Mouse (Mus musculus) frontal cortex, postnatal 36 days (tissue): ENCODE data around the gene Tgfb1i1.

ENCODE experiments used
- DNase-seq, 2 experiments: peaks; one replicate each; pipeline ENCODE4 v3.0.0; 2022; ENCODE audit warnings: low spot score in 2 of 2

Tgfb1i1 gene

DNA sequence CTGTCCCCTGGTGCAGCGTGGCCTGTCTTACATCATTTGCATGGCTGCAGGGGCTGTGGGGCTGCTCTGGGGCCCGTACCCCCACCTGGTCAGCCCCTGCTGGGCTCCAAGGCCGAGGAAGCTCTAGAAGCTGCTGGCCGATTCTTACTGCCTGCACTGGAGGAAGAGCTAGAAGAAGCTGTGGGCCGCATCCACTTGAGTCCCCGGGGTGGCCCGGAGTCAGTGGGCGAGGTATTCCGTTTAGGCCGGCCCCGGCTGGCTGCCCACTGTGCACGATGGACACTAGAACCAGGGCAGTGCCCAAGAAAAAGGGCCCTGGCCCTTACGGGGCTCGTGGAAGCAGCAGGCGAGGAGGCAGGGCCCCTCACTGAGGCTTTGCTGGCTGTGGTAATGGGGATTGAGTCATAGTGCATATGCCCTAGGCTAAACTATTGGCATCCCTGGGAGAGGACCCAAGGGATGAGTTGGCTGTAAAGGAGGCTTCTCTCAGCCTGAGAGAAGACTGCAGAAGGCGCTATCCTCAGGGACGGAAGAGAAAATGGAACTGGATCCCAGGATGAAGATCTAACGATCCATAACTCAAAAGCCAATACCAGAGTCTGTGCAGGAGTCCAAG is 2.1 kb upstream of the Tgfb1i1 start:
- DNase-seq, result no peak

DNA sequence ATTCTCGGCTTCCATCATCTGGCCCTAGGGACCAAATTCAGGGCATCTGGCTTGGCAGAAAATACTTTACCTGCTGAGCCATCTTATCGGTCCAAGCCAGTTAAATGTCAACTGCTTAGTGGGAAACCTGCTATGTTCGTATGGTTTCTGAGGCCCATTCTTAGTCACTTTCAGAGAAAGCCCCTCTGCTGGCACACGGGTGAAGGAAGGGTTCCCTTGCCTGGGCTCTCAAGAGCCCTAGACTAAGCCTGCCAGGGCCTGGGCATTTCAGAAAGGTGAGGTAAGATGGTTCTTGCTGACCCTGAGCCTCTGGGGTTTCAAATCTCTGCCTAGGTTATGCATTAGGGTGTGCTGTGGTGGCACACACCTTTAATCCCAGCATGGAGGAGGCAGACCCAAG is 1.1 kb upstream of the Tgfb1i1 start:
- DNase-seq, result no peak

DNA sequence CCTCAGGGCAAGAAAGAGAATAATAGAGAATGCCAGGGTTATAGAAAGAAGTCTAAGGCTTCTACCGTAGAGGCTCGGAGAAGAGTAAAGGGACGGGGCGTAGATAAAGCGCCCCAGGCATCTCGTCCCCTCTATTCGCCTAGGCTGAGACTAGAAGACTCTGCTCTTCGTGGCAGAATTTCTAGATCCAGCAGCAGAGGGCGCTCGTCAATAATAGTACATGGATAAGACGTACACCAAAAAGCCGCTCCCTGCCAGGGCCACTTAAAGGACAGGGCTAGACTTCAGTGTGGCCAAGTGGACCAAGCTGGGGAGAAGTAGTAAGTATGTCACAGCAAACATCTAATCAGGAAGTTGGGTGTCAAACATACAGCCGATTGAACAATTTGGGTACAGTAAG is 831 bp downstream of the Tgfb1i1 start:
- DNase-seq, result peak; percentile 83 to 91

DNA sequence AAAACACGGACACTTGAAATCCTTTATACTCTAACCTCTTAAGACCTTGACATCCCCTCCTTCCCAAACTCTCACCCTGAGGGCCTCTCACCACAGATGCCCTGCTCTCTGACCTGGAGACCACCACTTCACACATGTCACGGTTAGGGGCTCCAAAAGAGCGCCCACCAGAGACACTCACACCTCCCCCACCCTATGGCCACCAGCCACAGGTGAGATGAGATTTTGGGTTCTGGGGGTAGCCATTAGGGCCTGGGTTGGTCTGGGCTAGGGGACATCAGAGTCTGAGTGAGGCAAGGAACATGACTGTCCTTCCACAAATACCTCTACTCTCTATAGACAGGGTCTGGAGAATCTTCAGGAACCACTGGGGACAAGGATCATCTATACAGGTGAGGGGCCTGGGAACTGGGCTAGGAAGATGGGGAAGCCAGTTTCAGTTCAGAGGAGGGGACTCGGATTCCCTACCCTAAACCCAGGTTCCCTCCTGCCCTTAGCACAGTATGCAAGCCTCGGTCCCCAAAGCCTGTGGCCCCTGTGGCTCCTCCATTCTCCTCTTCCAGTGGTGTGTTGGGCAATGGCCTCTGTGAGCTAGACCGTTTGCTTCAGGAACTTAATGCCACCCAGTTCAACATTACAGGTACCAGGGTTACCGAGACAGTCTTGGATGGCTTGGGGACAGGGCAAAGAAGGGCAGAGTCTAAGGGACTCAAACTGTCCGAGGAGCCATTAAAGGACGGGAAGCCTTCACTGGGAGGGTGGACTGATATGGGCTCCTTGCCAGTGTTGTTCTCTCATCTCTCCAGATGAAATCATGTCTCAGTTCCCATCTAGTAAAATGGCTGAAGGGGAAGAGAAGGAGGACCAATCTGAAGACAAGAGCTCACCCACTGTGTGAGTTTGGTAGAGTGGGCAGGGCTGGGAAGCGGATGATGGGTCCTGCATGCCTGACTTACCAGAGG is 1.8 kb downstream of the Tgfb1i1 start:
- no peak for DNase-seq

DNA sequence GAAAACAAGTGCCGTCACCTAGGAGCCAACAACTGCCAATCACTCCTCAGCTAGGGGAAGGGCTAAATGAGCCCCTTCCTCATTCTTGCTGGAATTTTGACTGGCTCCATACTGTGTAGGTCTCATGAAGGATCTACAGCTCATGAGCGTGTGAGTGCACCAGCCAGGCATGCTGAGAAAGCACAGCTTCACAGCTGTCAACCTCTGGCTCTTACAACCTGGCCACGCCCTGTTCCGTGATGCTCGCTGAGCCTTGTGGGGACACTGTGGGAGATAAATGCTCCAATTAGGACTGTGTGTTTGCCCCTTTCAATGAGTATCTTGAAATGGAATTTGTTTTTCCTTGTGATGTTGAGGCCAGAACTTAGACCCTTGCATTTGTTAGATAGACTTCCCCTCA is 3.4 kb downstream of the Tgfb1i1 start:
- no peak for DNase-seq

DNA sequence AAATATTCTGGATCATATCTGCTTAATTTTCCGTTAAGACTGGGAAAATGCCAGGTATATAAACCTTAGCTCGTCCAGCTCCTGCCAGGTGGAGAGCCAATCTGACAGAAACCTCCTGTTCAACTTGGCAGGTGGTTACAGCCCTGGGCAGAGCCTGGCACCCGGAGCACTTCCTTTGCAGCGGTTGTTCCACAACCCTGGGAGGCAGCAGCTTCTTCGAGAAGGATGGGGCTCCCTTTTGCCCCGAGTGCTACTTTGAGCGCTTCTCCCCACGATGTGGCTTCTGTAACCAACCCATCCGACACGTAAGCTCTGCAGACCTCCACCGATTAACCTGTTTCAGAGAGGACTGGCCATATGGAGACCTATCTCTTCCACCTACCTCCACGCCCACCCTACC is 5.3 kb downstream of the Tgfb1i1 start:
- no peak for DNase-seq

DNA sequence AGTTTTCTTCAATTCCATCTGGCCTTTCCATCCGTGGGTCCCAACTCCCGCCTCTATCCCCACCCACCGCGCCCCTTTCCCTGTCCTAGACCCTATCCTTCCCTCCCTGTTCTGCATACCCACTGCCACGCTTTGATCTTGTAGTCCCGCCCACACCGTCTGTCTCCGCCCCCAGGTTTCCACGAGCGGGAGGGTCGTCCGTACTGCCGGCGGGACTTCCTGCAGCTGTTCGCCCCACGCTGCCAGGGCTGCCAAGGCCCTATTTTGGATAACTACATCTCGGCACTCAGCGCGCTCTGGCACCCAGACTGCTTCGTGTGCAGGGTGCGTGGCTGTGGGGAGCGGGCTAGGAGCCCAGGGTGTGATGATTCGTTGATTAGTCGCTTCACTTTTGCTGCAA is 6.0 kb downstream of the Tgfb1i1 start:
- peak; percentile 77 for DNase-seq

DNA sequence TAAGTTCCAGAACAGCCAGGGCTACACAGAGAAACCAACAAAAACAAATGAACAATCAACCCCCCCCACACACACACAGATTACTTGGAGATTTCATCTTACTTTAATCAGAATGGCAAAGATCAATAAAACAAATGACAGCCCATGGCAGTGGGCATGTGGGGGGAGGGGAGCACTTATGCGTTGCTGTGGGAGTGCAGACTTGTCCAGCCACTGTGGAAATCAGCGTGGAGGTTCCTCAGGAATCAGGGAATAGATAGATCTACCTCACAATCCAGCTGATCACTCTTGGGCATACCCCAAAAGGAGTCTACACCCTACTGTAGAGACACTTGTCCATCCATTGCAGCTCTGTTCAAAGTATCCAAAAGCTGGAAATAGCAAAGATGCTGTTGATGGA is 8.4 kb downstream of the Tgfb1i1 start:
- DNase-seq, result no peak

DNA sequence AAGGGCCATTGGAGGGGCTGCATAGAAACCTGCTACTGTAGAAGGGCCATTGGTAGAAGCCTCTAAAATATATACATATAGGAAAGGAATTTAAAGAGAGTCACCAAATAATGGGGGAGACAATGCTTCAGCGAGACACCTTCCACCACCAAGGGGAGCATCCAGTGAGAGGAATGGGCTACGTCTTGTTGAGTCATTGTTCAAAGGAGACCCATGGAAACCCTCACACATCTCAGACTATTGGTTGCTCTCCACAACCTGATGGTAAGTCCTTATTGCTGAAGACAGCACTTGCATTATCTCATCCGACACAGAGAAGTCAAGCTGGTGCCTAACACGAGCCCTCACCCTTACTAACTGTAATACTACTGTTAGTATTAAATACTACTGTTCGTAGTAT is 9.1 kb downstream of the Tgfb1i1 start:
- no peak for DNase-seq

DNA sequence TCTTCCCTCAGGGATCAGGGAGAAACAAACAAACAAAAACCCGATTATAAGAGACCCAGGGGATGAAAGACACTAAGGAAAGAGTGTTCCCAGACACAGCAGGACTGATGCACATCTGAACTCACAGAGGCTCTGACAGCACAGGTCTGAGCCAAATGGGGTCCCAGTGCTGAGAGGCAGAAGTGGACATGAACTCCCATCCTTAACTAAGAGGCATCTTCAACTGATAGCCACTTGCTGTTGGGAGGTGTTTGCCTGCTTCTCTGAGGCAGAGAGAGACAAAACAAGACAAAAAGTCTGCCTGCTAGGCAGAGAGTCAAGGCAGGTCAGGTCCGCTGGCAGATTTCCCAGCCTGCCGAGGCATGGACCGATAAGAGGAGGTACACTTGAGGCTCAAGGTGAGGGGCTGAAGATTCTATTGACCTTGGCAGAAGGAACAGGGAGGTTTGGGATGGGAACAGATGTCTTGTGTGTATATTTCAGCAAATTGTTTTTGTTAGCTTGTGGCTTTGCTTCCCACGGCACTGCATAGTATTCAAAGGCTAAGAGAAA is 10.2 kb downstream of the Tgfb1i1 start:
- no peak for DNase-seq

DNA sequence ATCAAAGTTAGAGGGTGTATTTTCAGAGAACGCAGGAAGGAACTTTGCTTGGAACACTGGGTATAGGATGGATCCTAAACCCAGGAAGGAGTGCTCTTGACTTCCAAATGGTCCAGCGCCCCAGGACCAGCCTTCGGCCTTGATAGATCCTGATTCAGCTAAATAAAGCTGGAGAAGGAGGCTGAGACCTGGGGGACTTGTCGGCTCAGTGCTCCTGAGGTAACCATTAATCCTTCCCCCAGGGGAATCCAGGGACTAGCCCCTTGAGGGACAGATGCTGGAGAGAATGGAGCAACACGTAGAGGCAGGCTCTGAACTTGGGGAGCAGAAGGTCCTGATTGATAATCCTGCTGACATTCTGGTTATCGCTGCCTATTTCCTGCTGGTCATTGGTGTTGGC is 18.8 kb downstream of the Tgfb1i1 start, which contains the start of gene Slc5a2:
Gene Slc5a2 (plus strand): TSS at position 247 of the 400 bp plus-strand sequence.
- DNase-seq, result no peak

DNA sequence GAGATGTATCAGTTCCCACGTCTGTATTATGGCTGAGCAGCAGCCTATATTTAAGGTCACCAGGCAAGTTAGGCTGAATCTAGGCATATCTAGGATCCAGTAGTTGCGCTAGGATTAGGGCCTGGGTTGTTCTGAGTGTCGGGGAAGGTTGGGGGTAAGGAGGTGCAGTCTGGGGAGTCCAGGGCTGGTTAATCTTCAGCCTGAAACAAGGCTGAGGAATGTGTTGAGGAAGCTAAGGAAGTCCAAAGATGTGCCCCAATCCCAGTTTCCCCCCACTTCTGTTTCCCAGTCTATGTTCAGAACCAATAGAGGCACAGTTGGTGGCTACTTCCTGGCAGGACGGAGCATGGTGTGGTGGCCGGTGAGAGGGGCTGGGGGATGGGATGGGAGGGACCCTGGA is 19.4 kb downstream of the Tgfb1i1 start:
- DNase-seq, result no peak

DNA sequence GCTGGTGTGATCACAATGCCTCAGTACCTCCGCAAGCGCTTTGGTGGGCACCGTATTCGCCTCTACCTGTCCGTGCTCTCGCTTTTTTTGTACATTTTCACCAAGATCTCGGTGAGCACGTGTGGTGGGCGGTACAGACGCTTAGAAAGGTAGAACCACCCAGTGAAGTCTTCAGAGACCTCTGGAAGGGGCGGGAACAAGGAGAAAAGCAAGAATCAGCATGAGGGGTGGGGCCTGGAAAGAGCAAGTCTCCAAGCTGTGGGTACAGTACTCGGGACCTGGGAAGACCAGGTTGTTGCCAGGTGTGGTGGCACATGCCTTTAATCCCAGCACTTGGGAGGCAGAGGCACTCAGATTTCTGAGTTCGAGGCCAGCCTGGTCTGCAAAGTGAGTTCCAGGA is 20.8 kb downstream of the Tgfb1i1 start:
- no peak for DNase-seq

DNA sequence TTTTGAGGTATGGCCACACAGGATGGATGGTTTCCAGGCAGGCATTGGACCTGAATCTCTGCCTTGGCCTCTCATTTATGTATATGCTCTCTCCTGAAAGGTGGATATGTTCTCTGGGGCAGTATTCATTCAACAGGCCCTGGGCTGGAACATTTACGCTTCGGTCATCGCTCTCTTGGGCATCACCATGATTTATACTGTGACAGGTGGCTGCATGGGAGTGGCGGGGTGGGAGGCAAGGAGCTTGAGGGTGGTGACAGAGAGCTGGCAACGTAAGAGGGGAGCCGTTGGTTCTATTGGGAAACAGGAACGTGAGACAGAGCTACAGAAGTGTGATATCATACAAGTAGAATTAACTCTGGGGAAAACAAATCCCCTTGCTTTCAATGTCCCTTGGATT is 21.2 kb downstream of the Tgfb1i1 start:
- DNase-seq, result no peak

DNA sequence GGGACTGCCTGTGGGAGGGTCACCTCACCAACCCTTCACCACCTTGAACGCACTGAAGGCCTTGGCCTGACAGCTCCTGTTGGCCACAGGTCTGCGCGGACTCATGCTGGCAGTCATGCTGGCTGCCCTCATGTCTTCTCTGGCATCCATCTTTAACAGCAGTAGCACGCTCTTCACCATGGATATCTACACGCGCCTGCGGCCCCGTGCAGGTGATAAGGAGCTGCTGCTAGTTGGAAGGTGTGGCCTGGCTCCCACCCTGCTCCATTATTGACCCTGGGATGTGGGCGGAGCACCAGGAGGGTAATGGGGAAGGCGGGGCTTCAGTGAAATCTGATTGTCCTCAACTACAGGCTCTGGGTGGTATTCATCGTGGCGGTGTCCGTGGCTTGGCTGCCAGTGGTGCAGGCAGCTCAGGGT is 23.8 kb downstream of the Tgfb1i1 start:
- no peak for DNase-seq

DNA sequence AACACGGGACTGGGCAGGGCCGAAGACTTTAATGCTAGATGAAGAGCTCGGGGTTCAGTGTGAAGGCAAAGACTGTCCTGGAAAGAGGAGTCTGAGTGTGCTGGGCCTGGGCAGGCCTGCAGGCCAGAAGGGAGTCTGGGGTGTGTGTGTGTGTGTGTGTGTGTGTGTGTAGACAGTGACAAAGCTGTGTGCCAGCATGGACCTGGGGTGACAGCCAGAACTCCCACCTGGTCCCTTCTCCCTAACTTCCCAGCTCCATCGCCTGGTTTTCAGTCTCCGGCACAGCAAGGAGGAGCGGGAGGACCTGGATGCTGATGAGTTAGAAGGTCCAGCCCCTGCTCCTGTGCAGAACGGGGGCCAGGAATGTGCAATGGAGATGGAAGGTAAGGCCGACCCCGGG is 24.9 kb downstream of the Tgfb1i1 start:
- no peak for DNase-seq

DNA sequence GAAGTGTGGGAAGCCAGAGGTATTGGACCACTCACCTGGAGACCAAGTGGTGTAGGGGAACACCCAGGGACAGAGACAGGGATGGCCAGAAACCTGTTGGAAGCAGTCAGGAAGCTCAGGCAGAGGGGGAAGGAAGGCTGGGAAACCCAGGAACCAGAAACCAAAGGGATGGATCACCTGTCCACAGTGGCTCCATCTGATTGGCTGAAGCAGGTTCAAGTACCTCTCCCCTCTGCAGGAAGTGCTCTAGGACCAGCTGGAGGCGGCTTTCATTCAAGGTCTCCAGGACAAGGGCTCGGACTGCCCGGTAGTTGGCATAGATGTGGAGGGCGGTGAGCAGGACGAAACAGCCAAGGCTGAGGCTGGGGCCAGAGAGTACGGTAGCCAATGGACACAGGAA is 29.4 kb downstream of the Tgfb1i1 start:
- no peak for DNase-seq

DNA sequence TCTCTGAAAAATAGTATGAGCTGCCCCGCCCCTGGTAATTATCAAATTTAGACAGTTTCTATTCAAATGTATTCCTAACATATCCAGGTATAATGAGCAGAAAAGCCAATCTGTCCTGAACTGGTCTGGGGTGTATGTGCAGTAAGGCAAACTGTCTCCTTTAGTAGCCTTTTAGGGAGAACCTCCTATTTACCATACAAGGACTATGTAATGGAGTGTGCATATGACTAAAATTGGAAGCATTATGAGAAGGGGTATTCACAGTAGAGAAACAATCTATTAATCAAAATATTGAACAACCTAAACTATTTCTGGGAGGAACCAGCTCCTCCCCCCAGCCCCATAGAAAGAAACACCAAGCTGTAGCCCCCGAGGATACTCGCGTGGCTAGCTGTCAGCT is 33.1 kb downstream of the Tgfb1i1 start:
- DNase-seq, result no peak

DNA sequence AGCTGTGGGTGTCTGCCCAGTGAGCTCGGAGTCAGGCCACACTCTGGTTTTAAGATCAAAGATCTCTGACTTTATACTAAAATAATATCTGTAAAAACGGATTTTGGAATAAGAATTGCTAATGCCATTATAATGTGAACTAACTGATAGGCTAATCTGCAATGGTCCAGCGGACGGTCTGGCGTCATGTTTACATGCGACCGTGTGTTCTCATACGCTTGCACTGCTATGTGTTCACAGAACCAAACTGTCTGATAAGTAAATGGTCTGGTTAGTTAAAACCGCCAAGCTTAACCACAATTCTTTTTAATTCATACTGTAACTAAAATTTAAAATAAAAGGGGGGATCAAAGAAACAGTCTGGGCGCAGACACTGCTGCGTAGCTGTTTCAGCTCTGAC is 35.2 kb downstream of the Tgfb1i1 start:
- no peak for DNase-seq

DNA sequence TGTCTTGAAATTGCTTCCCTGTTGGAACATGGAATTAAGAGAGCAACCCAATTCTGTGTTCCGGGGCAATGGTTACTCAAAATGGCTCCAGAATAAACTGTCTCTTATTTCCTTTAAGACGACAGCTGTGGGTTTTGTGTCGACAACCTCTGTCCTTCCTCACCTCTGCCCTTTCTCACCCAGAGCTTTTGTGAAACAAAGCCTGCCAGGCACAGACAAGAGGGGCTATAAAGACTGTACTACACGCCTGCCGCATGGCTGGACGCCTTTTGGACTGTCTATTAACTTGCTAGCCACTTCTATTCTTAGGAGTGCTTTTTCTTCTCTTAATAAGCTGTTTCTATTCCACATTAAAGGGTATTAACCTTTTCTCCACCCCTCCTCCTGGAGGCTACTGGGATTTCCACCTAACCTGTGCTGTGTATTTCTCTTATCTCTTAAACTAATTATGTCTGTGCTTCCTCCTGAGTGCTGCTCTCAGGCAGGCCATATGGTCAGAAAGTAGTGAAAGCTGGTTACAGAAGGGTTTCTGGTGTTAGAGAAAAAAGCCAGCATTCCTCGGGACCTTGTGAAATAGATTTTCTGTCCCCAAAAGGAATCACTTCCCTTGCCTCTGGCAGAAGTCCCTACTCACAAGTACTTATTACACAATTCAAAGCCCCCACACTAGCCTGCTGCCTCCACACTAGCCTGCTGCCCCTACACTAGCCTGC is 36.1 kb downstream of the Tgfb1i1 start:
- no peak for DNase-seq

DNA sequence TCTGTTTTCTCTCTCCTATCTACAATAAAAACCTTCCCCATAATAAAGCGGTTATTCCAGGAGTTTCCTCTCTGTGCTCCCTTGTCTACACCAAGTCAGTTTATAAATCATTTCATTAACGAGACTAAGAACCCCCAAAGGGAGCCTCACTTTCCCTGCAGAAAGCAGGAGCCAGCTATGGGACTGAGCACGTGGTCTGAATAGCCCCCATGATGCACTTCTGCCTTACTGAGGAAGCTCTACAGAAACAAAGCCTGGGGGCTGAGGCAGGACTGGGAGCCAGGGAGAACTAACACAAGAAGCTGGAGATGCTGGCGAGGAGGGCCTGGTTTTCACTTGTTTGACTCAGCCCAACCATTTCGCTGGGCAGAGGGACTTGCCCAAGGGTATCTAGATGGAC is 37.4 kb downstream of the Tgfb1i1 start:
- no peak for DNase-seq

DNA sequence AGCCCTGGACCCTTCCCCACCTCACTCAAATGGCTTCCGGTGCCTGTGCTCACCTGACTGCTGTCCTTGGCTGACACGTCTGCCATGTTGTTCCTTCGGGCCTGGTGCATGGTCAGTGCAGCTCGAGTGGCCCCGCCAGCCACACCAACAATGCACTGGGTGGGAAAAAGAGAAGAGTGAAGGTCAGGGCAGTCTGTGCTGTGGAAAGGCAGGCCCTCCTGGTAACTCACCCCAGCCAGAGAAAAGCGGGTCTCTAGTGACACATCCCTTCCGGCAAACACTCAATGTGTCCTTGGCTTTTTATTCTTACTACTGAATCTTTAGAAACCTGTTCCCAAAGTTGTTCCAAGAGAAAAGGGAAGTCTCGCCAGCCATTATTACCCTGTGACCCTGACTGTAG is 38.4 kb downstream of the Tgfb1i1 start:
- no peak for DNase-seq
